Mouse (Mus musculus) kidney, adult 8-10 months (tissue): ENCODE results near the gene Gm43191.
"Not testable (repeated sequence)": the region's sequence is repeated elsewhere in the genome, so short reads cannot be mapped to it uniquely, and the experiment has no call there.

Experiments used
- DNase-seq, 2 experiments: peaks; one replicate each; pipeline ENCODE4 v3.0.0; 2022

Gene Gm43191

DNA sequence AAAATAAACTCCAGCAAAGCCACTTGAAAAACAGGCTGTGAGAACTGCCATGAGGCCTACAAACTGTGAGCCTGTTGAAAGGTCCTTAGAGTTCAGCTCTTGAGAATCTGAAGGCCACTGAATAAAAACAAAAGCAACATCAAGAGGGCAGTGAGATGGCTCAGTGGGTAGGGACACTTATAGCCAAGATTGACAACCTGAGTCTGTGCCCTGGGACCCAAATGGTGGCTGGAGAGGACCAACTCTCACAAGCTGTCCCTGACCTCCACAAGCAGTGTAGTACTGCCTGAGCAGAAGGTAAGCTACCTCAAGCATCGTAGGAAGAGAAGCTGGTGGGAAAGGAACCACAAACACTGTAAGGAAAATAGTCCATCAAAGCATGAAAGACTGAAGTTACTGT, at the start of gene Gm43191:
TSS of gene Gm43191 (minus strand) at position 101 of the 400 bp plus-strand sequence.
- DNase-seq, result no peak

- DNase-seq, result no peak
These were observed 48.6 kb upstream of the Gm43191 start for GRCm38 (mm10) chr3:116729483-116730174.

- DNase-seq, result no peak
These were observed 45.7 kb upstream of the Gm43191 start for GRCm38 (mm10) chr3:116726807-116727206.

- no peak for DNase-seq
These were observed 42.7 kb upstream of the Gm43191 start for GRCm38 (mm10) chr3:116723496-116724481.

DNA sequence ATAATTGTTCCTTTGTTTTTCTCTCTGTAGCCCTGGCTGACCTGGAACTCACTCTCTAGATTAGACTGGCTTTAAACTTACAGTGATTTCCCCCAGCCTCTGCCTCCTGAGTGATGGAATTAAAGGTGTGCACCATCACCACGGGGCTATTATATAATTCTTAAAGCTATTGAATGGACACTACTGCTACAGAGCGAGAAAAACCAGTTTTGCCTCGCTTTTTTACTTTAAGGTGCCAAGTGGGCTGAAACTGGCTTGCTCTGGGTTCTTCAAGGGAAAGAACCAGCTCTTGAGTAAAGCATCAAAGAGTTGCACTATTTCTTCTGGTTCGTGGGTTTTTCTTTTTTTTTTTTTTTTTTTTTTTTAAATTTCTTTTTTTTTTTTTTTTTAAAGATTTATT, 41.9 kb upstream of the Gm43191 start:
- DNase-seq, result peak in 1 of 2 experiments; percentile 35

DNA sequence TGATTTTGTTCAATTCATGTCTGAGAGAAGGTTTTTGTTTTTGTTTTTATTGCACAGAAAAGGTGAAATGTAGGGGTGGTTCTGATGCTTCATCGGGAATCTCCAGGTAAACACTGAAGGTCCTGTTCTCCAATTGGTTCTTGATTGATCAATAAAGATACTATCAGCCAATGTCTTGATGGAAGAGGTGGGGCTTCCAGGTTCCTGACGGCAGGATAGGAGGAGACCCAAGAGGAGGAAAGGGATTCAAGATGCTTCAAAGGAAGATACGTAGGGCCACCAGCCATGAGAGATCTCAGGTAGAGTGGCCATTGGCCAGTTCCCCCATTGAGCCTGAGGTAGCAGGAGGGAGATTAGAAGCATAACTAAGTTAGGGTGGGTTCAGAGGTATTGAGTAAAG, 37.9 kb upstream of the Gm43191 start:
- no peak for DNase-seq

DNA sequence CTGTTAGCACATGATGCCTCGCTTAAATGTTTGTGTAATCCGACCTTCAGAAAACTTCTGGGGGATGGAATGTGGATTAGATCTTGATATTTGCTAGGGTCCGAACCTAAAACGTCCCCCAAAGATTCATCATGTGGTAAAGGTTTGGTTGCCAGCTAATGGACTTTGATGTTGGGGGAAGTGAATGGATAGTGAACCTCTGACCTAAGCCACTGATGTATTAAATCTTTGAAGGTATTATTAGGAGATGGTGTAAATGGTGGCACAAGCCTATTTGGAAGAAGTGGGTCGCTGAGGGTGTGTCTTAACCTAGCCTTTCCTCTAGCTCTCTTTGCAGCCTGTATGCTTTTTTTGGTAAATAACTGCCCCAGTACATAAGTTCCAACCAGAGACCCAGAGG, 32.0 kb upstream of the Gm43191 start:
- DNase-seq, result peak; percentile 40 to 41

DNA sequence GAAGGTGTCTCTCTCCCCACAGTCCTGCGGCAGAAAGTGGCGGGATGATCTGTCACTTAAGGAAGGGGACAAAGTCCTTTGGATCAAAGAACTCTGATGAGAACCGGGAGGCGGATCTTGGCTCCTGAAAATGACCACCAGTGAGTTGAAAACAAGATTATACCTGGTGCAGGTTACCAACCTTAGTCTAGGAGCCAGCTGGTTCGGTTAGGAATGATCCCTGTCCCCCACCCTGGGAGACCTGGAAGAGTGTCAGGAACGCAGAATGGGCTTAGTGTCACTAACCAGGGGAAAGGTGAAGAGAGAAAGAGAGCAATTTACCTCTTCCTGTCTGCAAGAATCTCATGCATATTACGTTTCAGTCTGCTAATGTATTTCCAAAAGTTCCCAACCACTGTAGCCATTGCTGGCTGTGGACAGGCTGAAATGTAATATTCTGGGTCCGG, 31.4 kb upstream of the Gm43191 start, which contains the start of gene Slc35a3:
TSS of gene Slc35a3 (minus strand) at position 396 of the 446 bp plus-strand sequence.
- peak; percentile 80 to 81 for DNase-seq

GRCm38 (mm10) chr3:116711624-116712435, 30.8 kb upstream of the Gm43191 start:
- peak; percentile 60 to 63 for DNase-seq

- no peak for DNase-seq
These were observed 29.9 kb upstream of the Gm43191 start for GRCm38 (mm10) chr3:116710941-116711340.

DNA sequence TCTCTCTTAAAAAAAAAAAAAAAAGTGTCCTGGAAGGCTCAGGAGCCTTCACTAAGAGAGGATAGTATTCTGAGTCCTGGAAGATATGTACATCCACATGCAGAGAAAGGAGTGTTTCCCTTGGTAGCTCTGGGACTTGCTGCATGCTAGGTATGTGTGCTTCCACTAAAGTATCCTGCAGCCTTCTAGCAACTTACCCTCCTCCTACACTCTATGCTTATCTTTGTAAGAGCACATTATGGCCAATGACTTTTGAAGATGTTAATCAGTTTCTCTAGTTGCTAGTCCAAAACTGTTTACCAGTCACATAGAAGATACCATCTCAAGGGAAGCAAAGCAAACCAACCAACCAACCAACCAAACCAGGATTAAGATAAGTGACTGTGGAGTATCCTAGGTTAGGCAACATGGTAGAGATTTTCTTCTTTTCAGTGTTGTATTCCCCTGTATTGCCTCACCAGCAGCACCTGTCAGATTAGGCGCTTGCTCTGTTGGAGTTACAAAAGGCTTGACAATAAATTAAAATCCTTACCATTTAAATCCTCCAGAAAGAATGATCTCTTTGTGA, 24.7 kb upstream of the Gm43191 start:
- DNase-seq, result no peak

- peak in 1 of 2 experiments; percentile 14 for DNase-seq
These were observed 22.8 kb upstream of the Gm43191 start for GRCm38 (mm10) chr3:116703835-116704234.

- no peak for DNase-seq
These were observed 21.7 kb upstream of the Gm43191 start for GRCm38 (mm10) chr3:116702647-116703272.

DNA sequence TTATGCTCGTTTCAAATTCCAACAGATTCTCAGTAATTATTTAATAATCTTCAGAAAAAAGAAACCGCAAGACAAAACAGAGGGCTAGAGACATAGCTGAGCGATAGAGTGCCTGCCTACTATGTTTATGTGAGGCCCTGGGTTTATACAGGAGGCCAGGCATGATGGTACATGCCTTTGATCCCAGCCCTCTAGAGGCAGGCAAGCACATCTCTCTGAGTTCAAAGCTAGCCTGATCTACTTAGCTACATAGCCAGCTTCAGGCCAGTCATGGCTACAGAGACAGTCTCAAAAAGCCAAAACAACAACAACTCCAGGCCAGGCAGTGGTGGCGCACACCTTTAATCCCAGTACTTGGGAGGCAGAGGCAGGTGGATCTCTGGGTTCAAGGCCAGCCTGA, 20.5 kb upstream of the Gm43191 start:
- DNase-seq, result no peak

GRCm38 (mm10) chr3:116698786-116699185, 17.7 kb upstream of the Gm43191 start:
- no peak for DNase-seq

DNA sequence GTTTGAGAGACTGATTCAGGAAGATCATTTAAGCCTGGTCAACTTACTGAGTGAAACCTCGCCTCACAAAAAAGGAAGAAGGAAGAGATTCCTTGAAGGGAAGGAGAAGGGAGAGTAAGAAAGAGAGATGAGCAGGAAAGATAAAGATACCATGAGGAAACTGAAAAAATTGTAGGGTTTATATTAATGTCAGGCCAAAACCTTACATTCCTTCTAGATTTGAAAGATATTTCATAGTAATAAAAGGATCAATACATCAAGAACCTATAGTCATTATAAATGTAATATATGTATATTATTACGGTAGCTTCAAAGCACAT, 14.6 kb upstream of the Gm43191 start:
- DNase-seq, result no peak

DNA sequence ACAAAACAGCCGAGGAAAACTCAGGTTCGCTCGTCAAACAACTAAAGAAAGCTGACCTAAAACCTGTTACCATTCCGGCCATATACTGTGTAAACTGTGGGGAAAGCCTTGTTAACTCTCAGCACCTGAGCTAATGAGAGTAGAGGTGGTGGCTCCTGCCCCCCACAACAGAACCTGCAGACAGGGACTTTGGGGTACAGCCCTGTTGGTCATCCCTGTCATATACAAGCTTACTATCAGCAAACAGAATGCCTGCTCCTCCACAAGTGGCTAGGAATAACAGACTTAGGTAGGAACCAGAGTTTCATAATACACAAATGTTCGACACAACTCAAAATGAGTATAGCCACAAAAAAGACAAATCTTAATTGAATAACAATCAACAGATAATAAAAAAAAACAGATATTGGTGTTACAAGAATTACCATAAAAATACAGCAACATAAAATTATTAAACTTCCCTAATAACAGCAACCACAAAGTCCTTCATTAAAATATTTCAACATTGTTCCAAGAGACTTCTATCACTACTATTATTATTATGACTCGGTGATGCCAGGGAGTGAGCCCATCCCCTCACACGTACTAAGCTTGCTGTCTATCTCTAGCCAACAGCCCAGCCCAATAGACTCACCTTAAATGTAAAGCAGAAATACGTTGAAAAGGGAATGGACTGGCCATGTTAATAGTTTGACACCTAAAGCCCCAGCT, 14.1 kb upstream of the Gm43191 start:
- no peak for DNase-seq

DNA sequence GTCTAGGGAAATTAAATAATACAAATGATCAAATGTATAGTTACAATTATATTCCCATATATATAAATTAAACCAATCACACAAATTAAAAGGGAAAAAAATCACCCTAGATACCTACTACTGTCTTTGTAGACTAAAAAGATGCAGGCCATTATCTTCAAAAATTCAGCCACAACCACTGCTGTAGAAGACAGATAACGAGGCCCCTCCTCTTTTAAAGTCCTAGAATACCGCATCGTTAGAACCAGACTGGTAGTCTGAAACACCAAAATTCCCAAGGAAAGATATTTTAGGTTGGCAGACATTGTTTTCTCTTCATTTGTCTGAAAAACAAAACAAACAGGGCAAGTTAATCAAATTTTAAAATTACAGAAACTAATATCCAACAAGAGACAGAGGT, 13.3 kb upstream of the Gm43191 start:
- DNase-seq, result no peak

GRCm38 (mm10) chr3:116664281-116664680, 16.8 kb downstream of the Gm43191 start:
- DNase-seq, result not testable (repeated sequence)

GRCm38 (mm10) chr3:116662463-116662863, 18.6 kb downstream of the Gm43191 start, which contains the start of gene Mfsd14a:
Mfsd14a (minus strand) TSS chr3:116662677.
- DNase-seq, result peak; percentile 98 to 99

DNA sequence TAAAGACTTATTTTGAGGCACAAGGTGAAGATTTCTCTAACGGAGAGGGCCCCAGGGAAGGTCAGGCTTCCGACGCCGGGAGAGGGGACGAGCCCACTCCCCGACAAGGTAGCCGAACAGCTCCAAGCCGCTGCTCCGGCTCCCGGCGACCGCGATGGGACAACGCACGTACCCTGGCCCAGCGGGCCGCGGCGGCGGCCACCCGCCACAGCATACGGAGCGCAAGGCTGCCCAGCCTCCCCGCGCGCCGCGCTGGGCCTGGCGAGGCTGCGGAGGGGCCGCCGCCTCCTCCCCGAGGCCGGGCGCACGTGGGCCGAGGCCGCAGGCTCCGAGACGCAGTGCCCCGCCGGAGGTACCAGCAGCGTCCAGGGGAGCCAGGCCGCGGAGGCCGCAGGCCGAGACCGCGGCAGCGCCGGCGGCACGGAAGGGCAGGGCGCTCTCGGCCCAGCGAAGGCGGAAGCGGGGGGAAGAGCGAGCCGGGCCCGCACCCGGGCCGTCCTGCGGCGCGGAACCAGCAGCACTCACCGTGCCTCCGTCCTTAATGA, 19.1 kb downstream of the Gm43191 start:
- peak; percentile 14 to 44 for DNase-seq
